Mouse (Mus musculus) myocyte (in vitro differentiated cells): ENCODE data around the gene Crk.

Experiments
- CEBPB ChIP-seq: IDR thresholded peaks from 2 replicates; pipeline ENCODE4 v1.6.1; 2011; ENCODE audit warnings: mild to moderate bottlenecking, moderate library complexity; ENCODE audit not compliant: poor library complexity, insufficient read depth, severe bottlenecking
- E2F4 ChIP-seq: IDR thresholded peaks from one replicate; pipeline ENCODE4 v1.6.1; 2011; ENCODE audit warnings: mild to moderate bottlenecking, control low read depth, moderate library complexity; ENCODE audit not compliant: insufficient read depth
- MAX ChIP-seq: IDR thresholded peaks from one replicate; pipeline ENCODE4 v1.6.1; 2011; ENCODE audit warnings: low read depth, mild to moderate bottlenecking, control low read depth
- MYOD1 ChIP-seq, 3 experiments: IDR thresholded peaks; one replicate each; pipeline ENCODE4 v1.6.1; 2011; ENCODE audit warnings: control low read depth in 2 of 3, low read depth in 2 of 3, mild to moderate bottlenecking in 2 of 3, moderate library complexity in 1 of 3; ENCODE audit not compliant: insufficient read length in 2 of 3, control insufficient read depth in 1 of 3
- MYOG ChIP-seq, 3 experiments: IDR thresholded peaks; one replicate each; pipeline ENCODE4 v1.6.1; 2011; ENCODE audit warnings: control low read depth in 2 of 3, low read depth in 2 of 3, mild to moderate bottlenecking in 2 of 3; ENCODE audit not compliant: insufficient read length in 2 of 3, control insufficient read depth in 1 of 3, insufficient read depth in 1 of 3
- POLR2A ChIP-seq: IDR thresholded peaks from one replicate; pipeline ENCODE4 v1.6.1; 2011; ENCODE audit warnings: low read depth, mild to moderate bottlenecking, control low read depth, moderate library complexity; ENCODE audit not compliant: insufficient read length
- POLR2AphosphoS2 ChIP-seq: IDR thresholded peaks from one replicate; pipeline ENCODE4 v1.6.1; 2011; ENCODE audit warnings: low read depth, control low read depth; ENCODE audit not compliant: insufficient read length
- SRF ChIP-seq: IDR thresholded peaks from one replicate; pipeline ENCODE4 v1.6.1; 2011; ENCODE audit warnings: low read depth; ENCODE audit not compliant: control insufficient read depth, insufficient read length
- TCF12 ChIP-seq: IDR thresholded peaks from one replicate; pipeline ENCODE4 v1.6.1; 2011; ENCODE audit warnings: mild to moderate bottlenecking, control low read depth; ENCODE audit not compliant: poor library complexity, insufficient read depth, severe bottlenecking
- TCF3 ChIP-seq: IDR thresholded peaks from one replicate; pipeline ENCODE4 v1.6.1; 2011; ENCODE audit warnings: low read depth, control low read depth; ENCODE audit not compliant: insufficient read length
- USF1 ChIP-seq: IDR thresholded peaks from one replicate; pipeline ENCODE4 v1.6.1; 2011; ENCODE audit warnings: low read depth, mild to moderate bottlenecking, control low read depth, moderate library complexity

- no peak for TF ChIP-seq POLR2A
- no peak for TF ChIP-seq POLR2AphosphoS2
- TF ChIP-seq MYOG (IDR thresholded peaks at IDR 0.05; ENCODE audit: control insufficient read depth in 1 of 3, insufficient read depth in 1 of 3, insufficient read length in 2 of 3, low read depth in 2 of 3): no peak
- TF ChIP-seq MAX: no peak
- no peak for TF ChIP-seq CEBPB
- TF ChIP-seq USF1: no peak
- no peak for TF ChIP-seq TCF12
- no peak for TF ChIP-seq TCF3
- no peak for TF ChIP-seq E2F4
- no peak for TF ChIP-seq MYOD1 (IDR thresholded peaks at IDR 0.05; ENCODE audit: control insufficient read depth in 1 of 3, insufficient read length in 2 of 3, low read depth in 2 of 3)
- no peak for TF ChIP-seq SRF
Observed at GRCm38 (mm10) chr11:75660941-75661800, 17.9 kb upstream of the Crk start.
